Mouse (Mus musculus): ENCODE results near the gene Lrig3.

Lrig3 gene

DNA sequence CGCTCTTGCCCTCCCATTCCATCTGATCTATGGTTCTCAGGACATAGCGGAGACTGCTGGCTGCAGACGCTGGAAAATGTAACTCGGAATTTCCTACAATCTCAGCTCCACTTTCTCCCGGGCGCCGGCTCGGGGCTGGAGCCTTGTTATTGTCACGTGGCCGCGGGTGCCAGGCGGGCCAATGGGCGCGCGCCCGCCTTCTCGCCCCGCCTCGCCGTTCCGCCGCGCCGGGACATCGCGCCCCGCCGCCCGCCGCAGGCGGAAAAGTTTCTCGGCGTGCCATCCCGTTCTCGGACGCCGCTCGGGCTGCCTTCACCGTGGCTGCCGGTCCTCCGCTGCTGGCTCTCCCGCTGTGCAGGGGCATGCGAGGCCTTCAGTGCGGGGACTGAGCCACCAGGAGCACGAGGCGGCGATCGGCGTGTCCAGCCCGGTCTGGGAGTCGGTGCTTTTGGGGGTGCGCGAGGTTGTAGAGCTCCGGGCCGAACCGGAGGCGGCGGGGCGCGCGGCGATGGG is at the start of gene Lrig3:
Lrig3 (plus strand) TSS at position 201 of the 513 bp plus-strand sequence.
- peak; percentile 84 to 90 for DNase-seq

DNA sequence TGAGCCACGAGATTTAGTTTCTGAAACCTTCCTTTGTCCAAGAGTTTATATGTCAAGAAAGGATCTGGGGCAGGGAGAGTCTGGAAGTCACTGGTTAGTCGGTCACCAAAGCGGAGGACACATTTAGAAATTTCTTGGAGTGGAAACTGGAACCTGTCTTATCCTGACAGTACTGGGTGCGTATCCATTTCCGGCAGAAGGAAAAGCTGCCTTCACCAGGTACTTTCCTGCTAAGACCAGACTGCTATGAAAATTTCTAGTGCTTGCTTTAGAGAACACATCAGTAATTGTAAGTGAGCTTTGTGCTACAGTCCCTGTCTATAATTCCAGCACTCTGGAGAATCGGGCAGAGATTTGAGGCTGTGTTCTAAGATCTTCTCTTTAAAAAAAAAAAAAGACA is 49.2 kb upstream of the Lrig3 start:
- DNase-seq, result no peak

DNA sequence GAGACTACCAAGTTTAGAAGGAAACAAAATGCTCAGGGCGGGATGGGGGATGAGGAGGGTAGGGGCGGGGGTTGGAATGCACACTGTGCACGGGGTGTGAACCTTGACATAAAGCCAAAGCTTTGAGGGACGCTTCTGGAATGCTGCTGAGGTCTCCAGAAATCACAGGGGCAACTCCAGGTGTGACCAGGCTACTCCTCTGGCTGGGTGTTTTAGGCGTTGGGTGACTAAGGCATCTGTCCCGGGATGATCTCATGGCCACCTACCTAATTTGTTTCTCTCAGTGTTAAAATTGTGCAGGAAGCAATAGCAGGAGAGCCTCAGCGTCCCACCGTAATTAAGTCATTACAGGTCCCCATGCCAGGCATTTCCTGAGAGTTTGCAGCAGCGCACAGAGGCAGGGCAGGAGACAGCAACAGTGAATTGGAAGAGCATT is 48.5 kb upstream of the Lrig3 start:
- no peak for DNase-seq

DNA sequence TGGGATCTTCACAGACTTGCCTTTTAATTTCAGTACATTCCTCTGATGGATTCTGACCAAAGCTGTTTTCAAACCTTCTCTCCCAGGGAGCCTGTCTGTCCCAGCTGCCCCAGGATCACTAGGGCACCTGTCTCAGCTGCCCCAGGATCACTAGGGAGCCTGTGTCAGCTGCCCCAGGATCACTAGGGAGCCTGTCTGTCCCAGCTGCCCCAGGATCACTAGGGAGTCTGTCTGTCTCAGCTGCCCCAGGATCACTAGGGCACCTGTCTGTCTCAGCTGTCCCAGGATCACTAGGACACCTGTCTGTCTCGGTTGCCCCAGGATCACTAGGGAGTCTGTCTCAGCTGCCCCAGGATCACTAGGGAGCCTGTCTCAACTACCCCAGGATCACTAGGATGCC is 47.0 kb upstream of the Lrig3 start:
- no peak for DNase-seq

DNA sequence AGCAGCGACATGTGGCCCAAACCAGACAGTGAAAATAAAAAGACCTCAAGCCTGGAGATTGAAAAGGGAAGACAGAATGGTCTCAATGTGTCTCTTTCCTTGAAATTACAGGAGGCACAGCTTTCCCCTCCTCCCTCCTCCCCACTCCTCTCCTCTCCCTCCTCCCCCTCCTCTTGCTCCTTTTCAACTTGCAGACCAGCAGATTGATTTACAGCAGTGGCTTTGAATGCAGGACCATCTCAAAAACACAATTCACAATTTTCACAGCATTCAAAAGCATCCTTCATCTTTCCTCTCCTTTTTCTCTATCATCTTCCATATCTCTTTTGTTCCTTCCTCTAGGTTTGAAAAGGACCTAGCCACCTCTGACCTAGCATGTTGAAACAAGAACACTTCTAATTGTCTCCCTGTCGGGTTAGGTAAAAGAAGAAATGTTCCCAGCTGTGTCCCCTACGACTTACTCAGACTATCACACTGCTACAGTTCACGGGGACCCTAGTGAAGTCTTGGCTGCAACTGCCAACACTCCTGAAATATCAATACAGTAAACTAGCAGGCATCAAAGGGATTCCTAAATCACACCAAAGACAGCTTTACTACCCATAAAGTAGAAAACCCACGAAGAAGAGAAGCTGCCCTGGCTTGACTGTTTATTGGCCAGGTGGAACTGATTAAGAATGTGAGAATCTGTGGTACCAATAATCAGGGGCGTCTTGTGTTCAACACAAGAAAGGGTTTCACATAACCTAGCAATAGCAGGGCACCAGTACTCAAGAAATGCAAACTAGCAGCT is 44.1 kb upstream of the Lrig3 start:
- DNase-seq, result no peak

DNA sequence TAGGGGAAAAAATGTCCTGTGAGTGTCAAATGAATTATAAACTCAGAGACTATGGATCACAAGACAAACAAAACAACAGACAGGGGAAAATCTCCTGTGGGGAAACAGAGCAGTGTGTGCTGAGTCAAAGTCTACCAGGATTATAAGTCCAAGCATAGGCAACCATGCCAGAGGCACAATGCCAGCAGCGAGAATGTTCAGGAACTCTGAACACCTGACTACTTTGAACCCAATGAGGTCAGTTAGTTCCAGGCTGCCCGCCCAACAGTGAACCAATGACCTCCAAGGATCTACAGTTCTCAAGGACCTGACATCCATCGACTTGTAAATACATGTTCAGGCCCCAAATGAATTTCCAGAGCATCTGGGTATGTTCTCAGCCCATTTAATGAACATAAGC is 36.0 kb upstream of the Lrig3 start:
- peak; percentile 88 to 92 for DNase-seq

DNA sequence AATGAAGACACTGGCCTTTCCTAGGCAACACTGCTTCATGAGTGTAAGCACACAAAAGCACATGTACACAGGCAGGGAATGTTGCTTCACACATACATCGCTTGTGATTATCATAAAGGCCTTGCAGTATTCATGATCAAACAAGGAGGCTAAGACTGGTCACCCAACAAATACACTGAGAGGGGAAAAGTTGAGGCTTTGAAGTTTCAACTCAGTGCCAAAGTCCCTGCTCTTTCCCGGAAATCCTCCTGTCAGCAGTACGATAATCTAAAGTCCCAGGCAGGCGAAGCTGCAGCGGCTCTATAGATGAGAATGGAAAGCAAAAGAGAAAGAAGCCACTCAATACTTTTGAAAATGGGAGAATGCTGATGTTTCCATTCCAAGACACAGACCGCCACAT is 32.6 kb upstream of the Lrig3 start:
- DNase-seq, result no peak

DNA sequence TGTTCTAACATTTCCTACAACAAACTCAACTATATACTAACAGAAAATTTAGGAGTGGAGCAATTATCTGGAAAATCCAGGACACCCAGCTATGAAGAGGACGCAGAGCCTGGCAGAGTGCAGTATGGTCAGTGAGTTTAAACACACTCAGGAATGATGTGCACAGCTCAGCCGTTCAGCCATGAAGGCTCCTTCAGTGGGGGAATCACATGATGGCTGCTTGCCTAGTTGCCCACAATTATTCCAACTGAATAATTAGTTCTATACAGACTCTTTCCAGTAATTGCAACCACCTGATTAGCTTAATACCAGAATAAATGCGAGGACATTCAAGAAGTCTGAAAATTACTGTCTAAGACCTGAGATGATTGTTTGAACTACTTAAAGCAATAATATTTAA is 31.9 kb upstream of the Lrig3 start:
- DNase-seq, result no peak

DNA sequence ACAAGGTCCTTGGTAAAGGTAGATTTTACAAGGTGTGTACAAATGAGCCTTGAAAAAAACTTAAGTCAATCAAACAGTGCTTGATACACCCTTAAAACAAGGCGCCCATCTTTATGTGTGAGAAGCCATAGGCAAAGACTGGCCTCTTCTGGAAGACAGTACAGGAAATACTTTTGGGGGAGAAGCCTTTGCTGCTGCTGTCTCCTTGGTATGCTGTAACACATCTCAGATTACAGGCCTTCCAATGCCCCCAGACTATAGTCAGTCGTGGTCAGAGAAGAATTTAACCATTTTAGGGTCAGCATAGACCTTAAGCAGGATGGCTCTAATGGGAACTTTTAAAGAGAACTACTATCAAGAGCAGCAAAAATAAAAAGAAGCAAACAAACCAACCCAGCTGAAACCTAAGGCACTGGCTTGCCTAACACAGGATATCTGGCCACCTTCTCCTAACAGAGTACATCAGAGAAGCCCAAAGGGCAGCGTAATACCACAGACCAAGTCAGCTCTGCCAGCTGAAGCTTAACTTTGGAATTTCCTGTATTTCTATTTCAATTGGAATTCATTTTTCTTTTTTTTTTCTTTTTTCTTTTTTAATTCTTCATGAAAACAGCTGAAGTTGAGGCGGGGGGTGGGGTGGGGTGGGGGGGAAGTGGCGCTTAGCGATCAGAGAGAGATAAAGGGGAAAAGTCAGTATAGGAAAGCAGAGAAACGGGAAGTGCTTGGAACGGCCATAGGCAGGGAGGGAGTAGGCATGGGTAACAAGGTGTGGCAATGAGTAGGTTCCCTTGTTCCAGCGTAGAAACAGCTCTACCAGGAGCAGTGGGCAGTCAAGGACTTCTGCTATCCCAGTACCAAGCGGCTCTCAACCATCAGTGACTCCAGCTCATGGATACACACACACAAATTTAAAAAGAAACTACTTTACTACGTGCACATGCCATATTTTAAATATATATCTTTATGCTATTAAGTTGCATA is 28.2 kb upstream of the Lrig3 start:
- DNase-seq, result no peak

DNA sequence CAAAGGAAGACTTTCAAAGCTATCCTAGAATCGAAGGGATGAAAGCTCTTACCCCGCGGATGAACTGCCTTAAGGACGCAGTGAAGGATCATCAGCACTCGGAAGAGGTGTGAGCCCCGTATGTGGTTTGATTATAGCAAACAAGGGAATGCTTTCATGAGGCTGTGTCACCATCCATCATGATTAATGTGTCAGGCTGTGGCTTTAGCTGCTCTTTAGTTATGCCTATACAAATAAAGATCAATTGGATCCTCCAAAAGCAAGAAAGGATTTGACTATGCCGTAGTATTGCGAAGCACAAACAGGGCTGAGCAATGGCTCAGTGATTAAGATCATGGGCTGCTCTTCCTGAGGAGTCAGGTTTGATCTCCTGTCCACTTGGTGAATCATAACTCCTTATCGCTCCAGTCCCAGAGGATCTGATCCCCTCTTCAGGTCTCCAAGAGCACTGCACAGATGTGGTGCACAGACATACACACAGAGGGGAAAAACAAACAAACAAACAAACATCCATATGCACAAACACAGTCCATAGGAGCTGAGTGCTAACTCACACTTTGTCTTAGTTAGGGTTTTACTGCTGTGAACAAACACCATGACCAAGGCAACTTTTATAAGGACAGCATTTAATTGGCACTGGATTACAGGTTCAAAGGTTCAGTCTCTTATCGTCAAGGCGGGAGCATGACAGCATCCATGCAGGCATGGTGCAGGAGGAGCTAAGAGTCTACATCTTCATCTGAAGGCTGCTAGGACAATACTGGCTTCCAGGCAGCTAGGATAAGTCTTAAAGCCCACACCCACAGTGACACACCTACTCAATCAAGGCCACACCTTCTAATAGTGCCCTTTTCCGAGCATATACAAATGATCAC is 27.2 kb upstream of the Lrig3 start:
- no peak for DNase-seq

DNA sequence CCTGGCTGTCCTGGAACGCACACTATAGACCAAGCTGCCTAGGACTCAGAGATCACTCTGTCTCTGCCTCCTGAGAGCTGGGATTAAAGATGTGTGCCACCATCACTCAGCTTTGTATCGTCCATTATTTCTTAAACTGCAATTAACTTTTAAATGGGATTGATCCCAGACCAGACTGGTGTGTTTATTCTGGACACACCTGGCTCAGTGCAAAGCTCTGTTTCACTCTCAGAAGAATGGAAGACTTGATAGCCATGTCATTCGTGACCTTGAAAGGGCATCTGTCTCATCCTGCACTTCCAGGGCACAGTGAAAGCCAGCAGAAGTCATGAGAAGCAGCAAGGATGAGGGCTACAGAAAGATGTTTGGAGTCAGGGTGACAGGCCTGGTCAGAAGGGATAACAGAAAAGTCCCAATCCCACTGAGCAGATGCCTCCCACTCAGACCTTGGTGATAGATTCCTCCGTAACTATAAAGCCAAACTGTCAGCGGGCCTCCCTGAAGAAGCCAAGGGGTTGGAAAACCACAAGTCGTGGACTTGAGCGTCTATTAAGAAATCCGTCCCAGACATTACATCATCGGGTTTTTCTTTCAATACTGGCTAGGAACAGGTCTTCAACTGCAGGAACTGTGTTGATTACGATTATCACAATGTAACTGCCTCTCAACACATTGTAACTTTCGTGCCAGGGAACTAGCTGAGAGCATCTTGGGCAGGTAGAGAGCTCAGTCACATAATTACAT is 25.5 kb upstream of the Lrig3 start:
- no peak for DNase-seq

DNA sequence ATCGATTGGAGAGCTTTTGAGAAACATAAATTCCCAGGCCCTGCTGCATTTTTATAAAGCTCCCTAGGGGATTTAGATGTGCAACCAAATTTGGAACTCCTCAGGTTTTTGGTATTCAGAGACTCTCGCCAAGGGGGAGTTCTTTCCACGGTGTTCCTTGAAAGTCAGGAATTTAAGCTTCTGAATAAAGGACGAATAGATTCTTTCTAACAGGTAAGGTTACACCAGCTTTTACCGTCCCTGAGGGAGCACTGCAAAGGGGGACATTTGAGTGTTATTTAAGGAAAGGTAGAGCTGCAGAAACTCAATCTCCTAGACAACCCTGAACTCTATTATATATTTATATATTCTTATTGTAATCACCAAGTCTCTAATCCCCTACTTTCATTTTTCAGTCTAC is 22.9 kb upstream of the Lrig3 start:
- no peak for DNase-seq

DNA sequence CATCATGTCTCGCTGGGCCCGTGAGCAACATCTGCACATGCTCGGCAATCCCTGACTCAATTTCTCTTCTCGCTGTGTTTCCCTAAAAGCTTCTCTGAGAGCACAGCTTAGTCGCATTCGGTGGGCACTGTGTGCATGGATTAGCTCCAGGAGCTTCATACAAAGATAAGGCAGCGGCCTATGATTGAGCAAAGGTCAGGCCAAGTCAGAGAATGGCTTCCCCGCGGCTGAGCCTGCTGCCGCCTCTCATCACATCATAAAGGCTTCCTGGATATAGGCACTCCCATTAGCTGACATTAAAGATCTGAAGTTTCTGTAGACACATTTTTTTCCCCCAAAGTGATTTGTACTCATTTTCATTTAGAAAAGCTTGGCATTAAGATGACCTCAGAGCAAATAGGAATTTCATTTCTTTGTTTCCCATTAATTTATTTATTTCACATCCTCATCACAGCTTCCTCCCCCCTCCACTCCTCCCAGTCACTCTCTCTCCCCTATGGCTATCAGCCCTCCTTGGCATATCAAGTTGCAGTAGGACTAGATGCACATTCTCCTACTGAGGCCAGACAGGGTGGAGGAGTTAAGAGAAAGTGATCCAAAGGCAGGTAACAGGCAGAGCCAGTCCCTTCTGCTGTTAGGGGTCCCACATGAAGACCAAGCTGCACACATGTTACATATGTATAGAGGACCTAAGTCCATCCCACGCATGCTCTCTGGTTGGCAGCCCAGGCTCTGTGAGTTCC is 21.0 kb upstream of the Lrig3 start:
- DNase-seq, result no peak

DNA sequence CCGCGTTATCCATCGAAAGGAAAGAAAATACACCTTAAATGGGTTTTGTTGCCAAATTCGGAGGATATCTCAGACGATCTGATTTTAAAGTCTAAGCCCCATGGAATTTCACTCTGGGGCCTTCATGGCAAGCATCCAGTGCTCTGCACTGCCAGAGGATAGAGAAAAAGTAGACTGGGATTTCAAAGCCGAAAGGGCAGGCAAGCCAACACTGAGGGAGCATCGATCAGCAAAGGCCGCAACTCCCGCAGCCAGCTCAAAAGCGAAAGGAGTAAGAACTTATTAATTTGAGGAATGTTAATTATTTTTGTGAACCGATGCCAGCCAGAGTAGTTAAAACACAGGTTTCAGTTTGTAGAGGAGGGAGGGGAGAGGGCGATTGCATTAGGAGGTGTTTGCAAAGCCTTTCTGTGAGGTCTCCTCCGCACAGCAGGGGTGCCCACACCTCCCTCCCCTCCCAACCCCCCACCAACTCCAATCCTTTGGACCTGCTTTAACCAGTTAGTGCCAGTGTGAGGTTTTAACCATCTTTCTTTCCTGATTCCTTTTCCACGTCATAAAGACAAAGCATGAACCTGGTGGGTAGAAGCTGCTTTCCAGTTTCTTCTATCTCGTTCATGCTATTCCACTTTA is 17.0 kb upstream of the Lrig3 start:
- DNase-seq, result peak; percentile 26 to 33

DNA sequence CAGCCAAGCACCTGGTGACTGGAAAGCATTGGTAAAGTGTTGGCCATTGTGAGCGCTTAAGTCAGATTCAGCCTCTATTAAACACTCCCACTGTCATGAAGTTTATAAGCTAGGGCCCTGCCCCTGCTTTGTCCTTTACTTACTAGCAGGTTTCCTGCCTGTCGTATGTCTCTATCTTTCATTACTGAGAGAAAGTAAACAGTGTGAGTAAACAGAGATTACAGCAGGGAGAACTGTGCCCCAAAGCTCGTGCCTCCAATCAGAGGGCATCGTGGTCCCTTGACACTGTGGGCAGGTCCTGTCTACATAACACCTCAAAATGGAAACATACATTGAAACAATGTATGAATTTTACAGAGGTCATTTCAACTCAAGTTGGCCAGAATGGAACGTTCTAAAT is 14.3 kb upstream of the Lrig3 start:
- no peak for DNase-seq

DNA sequence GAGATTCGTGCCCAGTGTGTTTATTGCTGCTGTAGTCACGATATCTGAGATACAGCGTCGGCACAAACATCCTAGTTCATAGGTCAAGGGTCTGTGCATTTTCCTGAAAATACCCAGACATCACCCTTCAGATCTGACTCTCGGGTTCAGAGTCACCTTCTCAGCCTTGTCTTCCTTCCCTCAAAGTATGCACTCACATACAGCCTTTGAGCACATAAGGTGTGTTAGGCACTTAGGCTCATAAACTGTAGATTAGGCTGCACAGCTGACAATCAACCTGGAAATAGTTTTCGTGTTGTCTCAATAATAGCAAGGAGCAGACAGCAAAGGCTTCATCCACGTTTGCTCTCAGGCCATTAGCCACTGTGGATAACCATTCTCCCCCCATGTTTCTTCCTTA is 11.6 kb upstream of the Lrig3 start:
- no peak for DNase-seq

DNA sequence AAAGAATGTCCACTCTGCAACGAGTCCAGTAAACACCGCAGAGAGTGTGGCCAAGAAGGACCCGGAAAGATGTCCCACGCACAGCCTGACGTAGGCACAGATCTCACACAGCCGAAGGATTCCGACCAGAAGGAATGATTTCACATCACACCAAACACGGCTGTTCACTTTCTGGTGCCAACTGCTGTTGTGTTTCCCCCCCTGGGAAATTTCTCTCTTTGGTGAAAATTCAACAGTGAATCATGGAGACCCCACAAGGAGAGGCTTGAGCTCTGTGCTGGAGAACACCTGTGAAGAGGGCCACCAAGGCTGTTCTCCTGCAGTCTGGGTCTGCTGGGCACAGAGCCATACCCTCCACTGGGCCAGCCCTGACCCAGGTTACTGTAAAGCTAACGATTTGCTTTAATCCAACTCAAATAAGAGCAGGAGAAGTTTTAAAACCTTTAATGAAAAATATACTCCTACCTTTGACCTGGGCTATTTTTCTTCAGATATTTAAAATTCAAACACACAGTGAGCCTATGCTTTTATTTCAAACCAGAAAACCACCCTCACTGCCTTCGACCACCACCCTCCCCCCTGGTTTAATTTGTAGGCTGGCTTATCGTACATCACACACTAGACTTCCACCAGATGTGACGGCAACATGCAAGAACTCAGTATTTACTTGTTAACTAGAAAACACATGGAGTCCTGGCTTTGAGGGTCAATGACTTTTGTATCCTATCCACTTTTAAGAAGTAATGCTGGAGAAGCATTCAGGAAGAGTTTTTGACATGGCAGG is 11.0 kb upstream of the Lrig3 start:
- no peak for DNase-seq

DNA sequence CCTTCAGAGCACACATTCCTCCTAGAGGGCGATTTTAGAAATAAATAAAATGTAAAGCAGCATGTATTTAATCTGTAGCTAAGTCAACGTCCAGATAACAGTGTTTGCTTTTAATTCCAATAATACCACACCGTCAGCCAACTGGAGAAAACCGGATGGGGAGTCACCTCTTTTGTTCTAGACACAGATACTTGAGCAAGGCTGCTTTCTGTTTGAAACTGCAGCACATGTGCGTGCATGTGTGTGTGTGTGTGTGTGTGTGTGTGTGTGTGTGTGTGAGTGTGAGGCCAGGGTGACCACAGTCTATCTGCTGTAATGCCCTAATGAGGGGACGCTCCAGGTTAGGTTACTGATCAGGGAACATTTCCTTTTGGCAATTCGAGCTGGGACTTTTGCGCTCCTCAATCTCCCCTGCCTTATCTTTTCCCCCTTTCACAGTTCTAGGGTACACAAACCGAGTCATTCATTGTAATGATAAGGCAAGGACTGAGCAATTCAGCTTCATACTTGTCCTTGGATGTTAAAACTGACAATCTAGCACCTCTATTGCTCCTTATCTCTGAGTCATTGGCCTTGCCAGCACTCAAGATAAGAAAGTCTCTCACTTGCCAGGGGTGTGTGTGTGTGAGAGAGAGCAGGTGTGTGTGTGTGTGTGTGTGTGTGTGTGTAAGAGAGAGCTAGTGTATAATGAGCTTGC is 4.4 kb upstream of the Lrig3 start:
- DNase-seq, result no peak

DNA sequence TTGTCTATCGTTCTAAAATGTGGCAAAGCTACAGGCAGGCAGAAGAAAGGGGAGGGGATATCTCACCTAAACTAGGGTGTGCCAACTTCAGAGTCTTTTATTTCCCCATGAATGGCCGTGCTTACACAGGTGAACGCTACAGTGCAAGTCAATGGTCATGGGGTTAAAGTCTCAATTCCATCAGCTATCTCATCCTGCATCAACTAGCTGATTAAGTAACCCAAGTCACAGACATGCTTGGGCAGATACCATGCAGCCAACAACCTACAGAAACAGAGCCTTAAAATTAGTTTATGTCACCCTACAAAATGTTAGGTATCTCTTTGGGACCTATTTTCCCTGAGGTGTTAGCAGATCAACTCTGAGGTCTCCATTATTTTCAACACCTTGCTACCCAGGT is 1.3 kb upstream of the Lrig3 start:
- DNase-seq, result peak in 1 of 2 experiments; percentile 39

Measured in kidney, adult 8-10 months (tissue).